Mouse (Mus musculus) cortical plate, adult 2 months (tissue): ENCODE data around the gene Cops8. TPM values are rescaled to one million over a fixed set of nuclear protein-coding genes. Genes with fewer than 3 reads are reported as not detected.

Experiments used
- H3K27ac ChIP-seq: fragments of 200-500 bp; 2 replicates; pipeline ENCODE4 v1.5.1; 2012; ENCODE audit warnings: low read length, control low read depth, inconsistent platforms; ENCODE audit not compliant: insufficient read depth
- H3K4me1 ChIP-seq: fragments of 200-500 bp; 2 replicates; pipeline ENCODE4 v1.6.1; 2011; ENCODE audit warnings: low read length; ENCODE audit not compliant: control insufficient read depth, insufficient read depth
- H3K4me3 ChIP-seq: fragments of 200-500 bp; 2 replicates; pipeline ENCODE4 v1.5.1; 2011; ENCODE audit warnings: mild to moderate bottlenecking, low read length, control low read depth; ENCODE audit not compliant: insufficient read depth
- CTCF ChIP-seq: fragments of 200-500 bp; IDR thresholded peaks from 2 replicates; pipeline ENCODE4 v1.5.1; 2011; ENCODE audit warnings: mild to moderate bottlenecking, control low read depth, low read length; ENCODE audit not compliant: insufficient read depth; ENCODE audit errors: extremely low read depth
- POLR2A ChIP-seq: fragments of 200-500 bp; IDR thresholded peaks from 2 replicates; pipeline ENCODE4 v1.6.1; 2011; ENCODE audit warnings: mild to moderate bottlenecking, low read length, control low read depth; ENCODE audit not compliant: insufficient read depth; ENCODE audit errors: extremely low read depth
- polyA plus RNA-seq: library from polyadenylated mRNA; depleted of rRNA; stranded (reverse); fragments of >200 nt; gene quantifications from 2 replicates; pipeline ENCODE4 v1.2.3, GENCODE M21; 2012

The Cops8 gene
- polyA plus RNA-seq, 1 experiment: 111 TPM

- TF ChIP-seq POLR2A: no peak
- peak; percentile 80 for TF ChIP-seq CTCF
- Histone ChIP-seq H3K4me1 (peaks cover 2% of the 10 kb centered on the region; the same call in 1 of the 2 replicates), H3K4me3 (no peak overlapping the region), H3K27ac (no peak overlapping the region)
Measured at GRCm38 (mm10) chr1:90588021-90588734, 14.6 kb upstream of the Cops8 start.

GRCm38 (mm10) chr1:90590797-90591196, 12.0 kb upstream of the Cops8 start:
- H3K4me3 ChIP-seq: no peak overlapping the region
- peak; percentile 57 for TF ChIP-seq CTCF
- TF ChIP-seq POLR2A: no peak
- no peak overlapping the region for H3K27ac ChIP-seq
- H3K4me1 ChIP-seq: peaks cover 2% of the 10 kb centered on the region; the same call in 1 of the 2 replicates

- Histone ChIP-seq H3K4me3 (no peak overlapping the region), H3K27ac (no peak overlapping the region), H3K4me1 (peaks cover 2% of the 10 kb centered on the region; the same call in 1 of the 2 replicates)
- TF ChIP-seq CTCF: peak; percentile 92
- no peak for TF ChIP-seq POLR2A
Measured at GRCm38 (mm10) chr1:90592784-90593183, 10.0 kb upstream of the Cops8 start.

GRCm38 (mm10) chr1:90599226-90599625, 3.6 kb upstream of the Cops8 start:
- Histone ChIP-seq H3K4me3 (no peak overlapping the region), H3K27ac (no peak overlapping the region), H3K4me1 (peaks cover under 1% of the 10 kb centered on the region; the same call in 1 of the 2 replicates)
- no peak for TF ChIP-seq POLR2A
- TF ChIP-seq CTCF: no peak

GRCm38 (mm10) chr1:90601096-90601495, 1.7 kb upstream of the Cops8 start:
- no peak overlapping the region for H3K27ac ChIP-seq
- TF ChIP-seq CTCF: no peak
- H3K4me1 ChIP-seq: peaks cover 2% of the 10 kb centered on the region; the same call in 1 of the 2 replicates
- H3K4me3 ChIP-seq: no peak overlapping the region

- Histone ChIP-seq H3K4me1 (peaks cover 2% of the 10 kb centered on the region; the same call in 1 of the 2 replicates), H3K27ac (no peak overlapping the region), H3K4me3 (peak overlapping the region; percentile 91)
- TF ChIP-seq POLR2A: no peak
- TF ChIP-seq CTCF: no peak
Measured at GRCm38 (mm10) chr1:90603561-90603887, 743 bp downstream of the Cops8 start.

- TF ChIP-seq CTCF (no peak), POLR2A (no peak)
- Histone ChIP-seq H3K4me3 (no peak overlapping the region), H3K27ac (no peak overlapping the region)
Measured at GRCm38 (mm10) chr1:90609363-90609762, 6.6 kb downstream of the Cops8 start.

GRCm38 (mm10) chr1:90617258-90617657, 14.5 kb downstream of the Cops8 start:
- Histone ChIP-seq H3K4me1 (no peaks in the 10 kb centered on the region), H3K27ac (no peak overlapping the region)
- TF ChIP-seq CTCF (no peak), POLR2A (no peak)

More at GRCm38 (mm10) chr1:90609363-90609762, 6.6 kb downstream of the Cops8 start:
- no peaks in the 10 kb centered on the region for H3K4me1 ChIP-seq

GRCm38 (mm10) chr1:90633415-90634030, 30.7 kb downstream of the Cops8 start:
- Histone ChIP-seq H3K27ac (no peak overlapping the region), H3K4me3 (no peak overlapping the region), H3K4me1 (no peaks in the 10 kb centered on the region)
- no peak for TF ChIP-seq CTCF
- no peak for TF ChIP-seq POLR2A

More at GRCm38 (mm10) chr1:90617258-90617657, 14.5 kb downstream of the Cops8 start:
- no peak overlapping the region for H3K4me3 ChIP-seq

- H3K27ac ChIP-seq: no peak overlapping the region
- H3K4me1 ChIP-seq: no peaks in the 10 kb centered on the region
- TF ChIP-seq POLR2A (no peak), CTCF (no peak)
- no peak overlapping the region for H3K4me3 ChIP-seq
Measured at GRCm38 (mm10) chr1:90634205-90634745, 31.5 kb downstream of the Cops8 start.

- Histone ChIP-seq H3K27ac (no peak overlapping the region), H3K4me3 (no peak overlapping the region), H3K4me1 (no peaks in the 10 kb centered on the region)
- no peak for TF ChIP-seq CTCF
- no peak for TF ChIP-seq POLR2A
Measured at GRCm38 (mm10) chr1:90638335-90638734, 35.6 kb downstream of the Cops8 start.
